ENCODE assay signal across 26 mouse cellular contexts in genomic region chr16:96904761-96905160, GRCm38 (mm10).
DNase-seq lines count a peak whose midpoint lies in the region; ATAC-seq and TF ChIP-seq lines count a peak whose summit lies in the region.
"Had no signal": no experiment of that assay in that cellular context is flagged by ENCODE, and none has a peak within 500 bp of the region (broad histone marks: within the 10 kb centered on the region; RNA-seq: fewer than 3 reads in every experiment).

No protein-coding gene starts in this region.

- DNase-seq in adrenal gland, adult 2 months: peak; percentile 35
- no peak for DNase-seq in adrenal gland, adult 18-20 months (ENCODE audit: low spot score in 2 of 2)
- no peak for DNase-seq in hindbrain, postnatal 0 days (ENCODE audit: low spot score)
- no peak for DNase-seq in neural tube, embryonic 11.5 days (ENCODE audit: low spot score)
- DNase-seq in neural tube, embryonic 10.5 days (ENCODE audit: extremely low spot score, low spot score): no peak
- no peak for DNase-seq in layer of hippocampus, postnatal 25 days (ENCODE audit: extremely low spot score in 1 of 2, low spot score in 1 of 2)
- DNase-seq in kidney, adult 11 months: no peak
- DNase-seq: cerebellum, adult 11 months; cerebellum, postnatal 14 days; gastrocnemius, postnatal 36 days; heart, postnatal 14 days; kidney, adult 9 months; kidney, postnatal 25 days; left cerebral cortex, postnatal 4 days; right cerebral cortex, postnatal 25 days; thymus, postnatal 36 days had no signal

- H3K4me1 ChIP-seq in hindbrain, embryonic 13.5 days (replicated peaks): peaks cover 25% of the 10 kb centered on the region
- H3K4me1 ChIP-seq in hindbrain, postnatal 0 days (ENCODE audit: insufficient read depth, low read length): no peaks in the 10 kb centered on the region
- H3K4me1 ChIP-seq in neural tube, embryonic 11.5 days (ENCODE audit: control insufficient read depth, insufficient read depth, low read length): 0 out of 2 replicates have a peak, but pooled peaks cover 2% of the 10 kb centered on the region
- H3K4me1 ChIP-seq: embryonic facial prominence, embryonic 13.5 days had no signal

- H3K9me3 ChIP-seq in hindbrain, embryonic 13.5 days: no peaks in the 10 kb centered on the region
- H3K9me3 ChIP-seq in hindbrain, postnatal 0 days (ENCODE audit: low read length): no peaks in the 10 kb centered on the region
- H3K9me3 ChIP-seq in neural tube, embryonic 11.5 days (ENCODE audit: control insufficient read depth, low read length): no peaks in the 10 kb centered on the region
- H3K9me3 ChIP-seq: embryonic facial prominence, embryonic 13.5 days; neural tube, embryonic 12.5 days had no signal

- WGBS in hindbrain, embryonic 13.5 days: 54% methylated on average over 2 of the region's 2 CpGs
- 60% methylated on average over 2 of the region's 2 CpGs for WGBS in hindbrain, postnatal 0 days
- 62% methylated on average over 2 of the region's 2 CpGs for WGBS in neural tube, embryonic 11.5 days

- no peak overlapping the region for H3K4me3 ChIP-seq in hindbrain, embryonic 13.5 days
- H3K4me3 ChIP-seq in hindbrain, postnatal 0 days (ENCODE audit: low read length): no peak overlapping the region
- no peak overlapping the region for H3K4me3 ChIP-seq in neural tube, embryonic 11.5 days (ENCODE audit: low read depth, low read length)
- H3K4me3 ChIP-seq: embryonic facial prominence, embryonic 13.5 days; left cerebral cortex, adult 2 months; neural tube, embryonic 12.5 days had no signal

- H3K27ac ChIP-seq in hindbrain, embryonic 13.5 days: peak overlapping the region; percentile 72
- no peak overlapping the region for H3K27ac ChIP-seq in hindbrain, postnatal 0 days
- peak overlapping the region; percentile 49; the same call in 1 of the 2 replicates for H3K27ac ChIP-seq in neural tube, embryonic 11.5 days (ENCODE audit: low read depth, low read length)
- H3K27ac ChIP-seq: embryonic facial prominence, embryonic 13.5 days; left cerebral cortex, adult 2 months; macrophage; neural tube, embryonic 12.5 days had no signal

- no peaks in the 10 kb centered on the region for H3K27me3 ChIP-seq in hindbrain, embryonic 13.5 days
- no peaks in the 10 kb centered on the region for H3K27me3 ChIP-seq in hindbrain, postnatal 0 days (ENCODE audit: insufficient read depth, low read length)
- no peaks in the 10 kb centered on the region for H3K27me3 ChIP-seq in neural tube, embryonic 11.5 days (ENCODE audit: control insufficient read depth, insufficient read depth, low read length)
- H3K27me3 ChIP-seq: embryonic facial prominence, embryonic 13.5 days; neural tube, embryonic 12.5 days; Patski had no signal

- no peaks in the 10 kb centered on the region for H3K36me3 ChIP-seq in hindbrain, embryonic 13.5 days
- H3K36me3 ChIP-seq in hindbrain, postnatal 0 days (ENCODE audit: insufficient read depth, low read length): no peaks in the 10 kb centered on the region
- no peaks in the 10 kb centered on the region for H3K36me3 ChIP-seq in neural tube, embryonic 11.5 days (ENCODE audit: control insufficient read depth, insufficient read depth, low read length)
- H3K36me3 ChIP-seq: embryonic facial prominence, embryonic 13.5 days; neural tube, embryonic 12.5 days had no signal

- H3K4me2 ChIP-seq in hindbrain, embryonic 13.5 days: no peak overlapping the region
- H3K4me2 ChIP-seq in hindbrain, postnatal 0 days (ENCODE audit: low read depth, low read length): no peak overlapping the region
- no peak overlapping the region for H3K4me2 ChIP-seq in neural tube, embryonic 11.5 days (ENCODE audit: low read depth)
- H3K4me2 ChIP-seq: embryonic facial prominence, embryonic 13.5 days; heart, embryonic 11.5 days; neural tube, embryonic 12.5 days had no signal

- no peak for TF ChIP-seq CTCF in hindbrain, postnatal 0 days (IDR thresholded peaks at IDR 0.05; ENCODE audit: low read depth)

- no peak overlapping the region for H3K9ac ChIP-seq in hindbrain, embryonic 13.5 days
- no peak overlapping the region for H3K9ac ChIP-seq in hindbrain, postnatal 0 days (replicated peaks; ENCODE audit: low read length)
- no peak overlapping the region for H3K9ac ChIP-seq in neural tube, embryonic 11.5 days (ENCODE audit: low read length)
- H3K9ac ChIP-seq: embryonic facial prominence, embryonic 13.5 days; neural tube, embryonic 12.5 days had no signal

- no peak for ATAC-seq in hindbrain, embryonic 13.5 days (ENCODE audit: low FRiP score)
- no peak for ATAC-seq in hindbrain, postnatal 0 days
- no peak for ATAC-seq in neural tube, embryonic 11.5 days (ENCODE audit: insufficient read depth, low FRiP score, low TSS enrichment)
- ATAC-seq: CD4-positive, CD25-positive, alpha-beta regulatory T cell, adult 4 months; forebrain, embryonic 14.5 days; inflammation-experienced regulatory T-cells, adult 6 months; Patski had no signal
